Mouse (Mus musculus) cortical plate, adult 2 months (tissue): ENCODE results near the gene Spta1.

Experiments
- CTCF ChIP-seq: fragments of 200-500 bp; IDR thresholded peaks from 2 replicates; pipeline ENCODE4 v1.5.1; 2011; ENCODE audit warnings: mild to moderate bottlenecking, control low read depth, low read length; ENCODE audit not compliant: insufficient read depth; ENCODE audit errors: extremely low read depth
- POLR2A ChIP-seq: fragments of 200-500 bp; IDR thresholded peaks from 2 replicates; pipeline ENCODE4 v1.6.1; 2011; ENCODE audit warnings: mild to moderate bottlenecking, low read length, control low read depth; ENCODE audit not compliant: insufficient read depth; ENCODE audit errors: extremely low read depth

- TF ChIP-seq CTCF (no peak), POLR2A (no peak)
These were observed 96.6 kb downstream of the Spta1 start for GRCm38 (mm10) chr1:174269162-174269561.
